Mouse (Mus musculus): Measurements from ENCODE around the gene Sft2d1.
A peak's percentile ranks its signal among the peaks of the same experiment; 100 is the strongest.

Sft2d1 gene

DNA sequence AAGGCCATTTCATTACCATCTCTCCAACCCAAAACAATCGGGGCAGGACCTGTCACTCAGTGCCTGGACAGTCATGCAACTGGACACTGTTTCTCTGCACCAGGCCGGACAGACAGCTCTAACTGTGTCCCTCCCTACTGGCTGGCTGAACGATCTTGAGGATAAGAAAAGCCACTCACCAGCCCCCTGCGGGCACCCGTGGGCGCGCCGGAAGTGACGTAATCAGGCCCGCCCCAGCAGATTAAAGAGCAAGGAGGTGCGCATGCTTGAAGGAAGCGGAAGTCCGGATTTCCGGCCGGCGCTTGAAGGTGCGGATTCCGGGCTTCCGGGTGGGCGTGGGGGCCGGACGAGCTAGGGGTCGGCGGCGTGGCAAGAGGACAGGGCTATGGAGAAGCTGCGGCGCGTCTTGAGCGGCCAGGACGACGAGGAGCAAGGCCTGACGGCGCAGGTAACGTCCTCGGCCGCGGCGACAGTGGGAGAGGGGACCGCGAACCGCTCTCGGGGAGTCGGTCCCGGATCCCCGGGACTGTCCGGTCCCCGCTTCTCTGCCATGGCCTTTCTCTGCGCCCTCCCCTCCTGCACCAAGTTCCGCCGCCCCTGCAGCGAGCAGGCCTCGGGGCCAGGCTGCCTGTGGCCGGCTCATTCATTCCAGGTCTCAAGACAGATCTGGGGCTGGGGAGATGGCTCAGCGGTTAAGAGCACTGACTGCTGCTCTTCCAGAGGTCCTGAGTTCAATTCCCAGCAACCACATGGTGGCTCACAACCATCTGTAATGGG, at the start of gene Sft2d1:
Sft2d1 (plus strand) TSS at position 265 of the 777 bp plus-strand sequence.
- DNase-seq (ENCODE audit: low spot score) = peak; percentile 97

DNA sequence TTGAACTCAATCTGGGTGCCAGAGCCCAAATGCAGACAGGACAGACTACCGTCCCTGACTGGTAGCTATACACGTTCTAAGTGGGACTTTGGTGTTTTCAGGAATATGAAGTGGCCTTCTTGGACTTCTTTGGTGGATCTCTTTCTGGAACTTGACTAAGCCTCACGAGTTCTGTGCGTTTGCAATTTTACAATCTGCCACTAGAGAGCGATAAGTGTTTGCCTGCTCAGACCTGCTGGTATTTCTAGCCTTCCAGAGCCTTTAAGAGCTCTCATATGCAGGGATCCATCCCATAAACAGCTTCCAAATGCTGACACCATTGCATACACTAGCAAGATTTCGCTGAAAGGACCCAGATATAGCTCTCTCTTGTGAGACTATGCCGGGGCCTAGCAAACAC, 46.3 kb upstream of the Sft2d1 start:
- DNase-seq (ENCODE audit: low spot score) = peak; percentile 81

- no peak for DNase-seq (ENCODE audit: low spot score)
These were observed 38.7 kb upstream of the Sft2d1 start for GRCm38 (mm10) chr17:8272054-8272749.

DNA sequence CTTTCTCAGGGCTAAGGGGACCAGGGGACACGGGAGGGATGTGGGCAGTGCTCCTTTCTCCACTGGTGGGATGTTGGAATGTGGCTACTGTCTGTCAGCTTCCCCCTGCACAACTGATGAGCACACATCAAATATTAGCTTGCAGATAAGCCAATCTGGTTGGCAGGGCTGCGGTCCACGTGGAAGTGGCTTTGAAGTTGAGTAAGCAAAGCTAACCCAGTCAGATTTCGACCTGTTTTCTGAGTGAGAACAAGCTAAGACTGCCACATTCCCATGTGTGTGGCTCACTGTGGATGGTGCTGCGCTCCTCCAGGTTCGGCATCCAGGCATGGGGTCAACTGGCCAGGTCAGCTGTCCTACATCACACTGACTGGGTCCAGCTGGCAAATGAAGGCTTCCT, 38.0 kb upstream of the Sft2d1 start:
- no peak for DNase-seq (ENCODE audit: low spot score)

DNA sequence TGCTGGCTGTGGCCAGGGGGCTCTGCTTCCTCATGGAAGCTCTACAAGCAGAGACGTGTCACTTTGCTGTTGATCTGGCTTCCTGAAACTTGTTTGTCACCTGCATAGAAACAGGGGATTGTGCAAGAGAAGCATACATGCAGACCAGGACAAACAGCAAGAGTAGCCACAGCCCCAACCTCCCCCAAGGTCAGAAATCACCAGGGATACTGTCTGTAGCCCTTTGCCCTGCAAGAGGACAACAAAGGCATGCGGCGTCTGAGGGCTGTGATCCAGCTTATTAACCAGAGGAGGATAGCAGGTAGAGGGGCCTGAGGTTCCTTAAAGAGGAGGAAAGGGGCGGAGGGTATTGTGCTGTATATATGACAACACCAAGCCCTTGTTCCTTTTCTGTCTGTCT, 34.8 kb upstream of the Sft2d1 start:
- DNase-seq (ENCODE audit: low spot score) = no peak

- DNase-seq (ENCODE audit: low spot score) = no peak
These were observed 34.2 kb upstream of the Sft2d1 start for GRCm38 (mm10) chr17:8276680-8277079.

DNA sequence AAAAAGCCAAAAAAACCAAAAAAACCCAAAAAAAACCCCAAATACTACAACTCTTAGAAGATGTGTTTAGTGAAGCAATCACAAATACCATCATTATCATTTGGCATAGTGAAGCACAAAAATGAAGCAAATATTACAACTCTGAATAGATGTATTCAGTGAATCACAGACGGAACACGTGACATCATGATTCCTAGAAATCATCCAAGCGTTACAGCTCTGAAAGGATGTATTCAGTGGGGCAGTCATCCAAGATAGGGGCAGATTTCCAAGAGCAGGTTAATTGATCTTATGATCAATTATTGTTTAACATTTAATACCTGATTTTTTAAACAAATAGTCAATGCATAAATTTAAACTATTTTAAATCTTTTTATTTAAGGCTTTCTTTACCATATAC, 33.6 kb upstream of the Sft2d1 start:
- no peak for DNase-seq (ENCODE audit: low spot score)

- DNase-seq (ENCODE audit: low spot score) = no peak
These were observed 32.5 kb upstream of the Sft2d1 start for GRCm38 (mm10) chr17:8278356-8278755.

DNA sequence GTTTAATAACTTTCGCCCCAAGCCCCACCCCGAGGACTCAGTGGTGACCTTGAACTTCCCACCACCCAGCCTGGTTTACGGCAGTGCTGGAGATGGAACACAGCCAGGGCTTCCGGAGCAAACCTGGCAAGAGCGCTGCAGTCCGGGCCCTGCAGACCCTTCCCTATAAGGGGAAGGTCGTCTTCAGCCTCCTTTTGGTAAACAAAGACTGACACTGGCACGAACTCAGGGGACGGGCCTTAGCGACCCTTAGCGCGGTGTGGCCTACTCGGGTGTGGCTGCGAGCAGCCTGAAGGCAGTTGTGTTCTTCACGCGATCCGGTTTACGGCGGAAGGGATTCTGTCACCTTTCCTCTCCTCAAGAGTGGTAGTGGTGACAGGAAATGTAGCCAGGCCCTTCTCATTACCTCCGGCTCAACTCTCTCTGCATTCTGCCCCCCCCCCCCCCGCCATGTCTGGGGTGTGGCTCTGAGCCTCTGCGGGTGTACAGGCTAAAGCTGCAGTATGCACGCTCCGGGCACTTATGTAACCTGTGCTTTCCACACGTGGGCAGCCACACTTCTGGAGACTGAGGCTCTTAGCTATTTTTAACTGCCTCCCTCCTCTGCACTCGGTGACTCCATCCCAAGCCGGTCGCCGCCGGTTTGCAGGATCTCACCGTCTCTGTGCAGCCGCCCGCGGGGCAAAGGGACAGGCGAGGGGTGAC, 27.9 kb upstream of the Sft2d1 start, which contains the start of gene Mpc1:
Mpc1 (plus strand) TSS at position 84 of the 705 bp plus-strand sequence.
- DNase-seq (ENCODE audit: low spot score) = peak; percentile 59

DNA sequence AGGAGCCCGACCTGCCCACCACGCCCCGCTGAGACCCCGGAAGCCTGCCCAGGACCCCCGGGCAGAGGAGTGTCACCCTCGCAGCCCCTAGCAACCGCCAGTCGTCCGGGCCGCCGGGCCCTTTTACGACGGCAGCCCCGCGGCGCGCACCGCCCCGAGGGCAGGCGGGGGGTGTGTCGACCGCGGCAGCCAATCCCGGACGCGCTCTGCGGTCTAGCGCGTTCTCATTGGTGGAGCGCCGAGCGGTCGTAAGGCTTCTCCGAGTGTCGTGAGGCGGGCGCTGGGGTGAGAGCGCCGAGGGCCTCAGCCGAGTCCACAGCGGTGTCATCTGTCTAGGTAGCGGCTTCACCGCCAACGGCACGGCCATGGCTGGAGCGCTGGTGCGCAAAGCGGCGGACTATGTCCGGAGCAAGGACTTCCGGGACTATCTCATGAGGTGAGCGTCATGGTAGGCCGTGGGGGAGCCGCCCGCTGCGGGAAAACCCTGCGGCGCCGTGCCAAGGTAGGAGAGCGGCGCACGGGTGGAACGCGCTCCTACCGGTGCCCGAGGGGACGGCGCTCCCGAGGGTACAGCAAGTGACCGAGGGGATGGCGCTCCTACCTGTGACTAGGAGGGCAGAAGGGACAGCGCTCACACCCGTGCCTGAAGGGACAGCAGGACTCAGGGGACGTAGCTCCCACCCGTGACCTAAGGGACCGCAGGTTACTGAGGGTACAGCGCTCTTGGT, 27.2 kb upstream of the Sft2d1 start:
- peak; percentile 96 for DNase-seq (ENCODE audit: low spot score)

DNA sequence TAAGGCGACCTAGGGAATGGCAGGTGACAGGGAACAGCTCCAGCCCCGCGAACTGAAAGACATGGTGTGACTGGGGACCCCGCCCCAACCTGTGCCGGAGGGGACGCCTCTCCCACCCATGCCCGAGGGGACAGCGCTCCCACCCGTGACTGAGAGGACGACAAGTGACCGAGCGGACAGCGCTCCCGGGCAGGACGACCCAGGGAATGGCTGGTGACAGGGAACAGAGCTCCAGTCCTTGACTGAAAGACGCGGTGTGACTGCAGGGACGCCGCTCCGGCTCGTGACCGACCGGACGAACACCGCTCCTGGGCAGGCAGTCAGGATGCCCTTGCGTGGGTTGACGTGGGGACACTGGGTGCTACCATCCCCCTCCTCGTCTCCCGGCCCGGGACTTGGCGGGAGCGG, 26.6 kb upstream of the Sft2d1 start:
- DNase-seq (ENCODE audit: low spot score) = peak; percentile 34

DNA sequence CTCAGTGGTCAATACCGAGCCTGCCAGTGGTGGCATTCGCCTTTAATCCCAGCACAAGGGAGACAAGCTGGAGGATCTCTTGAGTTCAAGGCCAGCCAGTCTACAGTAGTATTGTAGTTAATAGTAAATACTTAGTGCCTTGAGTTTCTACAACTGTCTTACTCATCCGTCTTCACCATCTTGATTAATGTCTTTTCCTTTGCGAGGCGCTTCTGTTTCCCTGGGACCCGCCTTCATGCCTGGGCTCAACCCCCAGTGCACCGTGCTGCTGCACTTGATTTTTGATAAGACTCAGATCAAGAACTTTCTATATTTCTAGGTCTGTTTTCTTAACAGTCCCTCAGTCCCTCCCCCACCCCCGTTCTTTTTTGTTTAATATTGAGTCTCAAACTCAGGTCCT, 25.8 kb upstream of the Sft2d1 start:
- DNase-seq (ENCODE audit: low spot score) = no peak

- DNase-seq (ENCODE audit: low spot score) = no peak
These were observed 23.9 kb upstream of the Sft2d1 start for GRCm38 (mm10) chr17:8286987-8287386.

DNA sequence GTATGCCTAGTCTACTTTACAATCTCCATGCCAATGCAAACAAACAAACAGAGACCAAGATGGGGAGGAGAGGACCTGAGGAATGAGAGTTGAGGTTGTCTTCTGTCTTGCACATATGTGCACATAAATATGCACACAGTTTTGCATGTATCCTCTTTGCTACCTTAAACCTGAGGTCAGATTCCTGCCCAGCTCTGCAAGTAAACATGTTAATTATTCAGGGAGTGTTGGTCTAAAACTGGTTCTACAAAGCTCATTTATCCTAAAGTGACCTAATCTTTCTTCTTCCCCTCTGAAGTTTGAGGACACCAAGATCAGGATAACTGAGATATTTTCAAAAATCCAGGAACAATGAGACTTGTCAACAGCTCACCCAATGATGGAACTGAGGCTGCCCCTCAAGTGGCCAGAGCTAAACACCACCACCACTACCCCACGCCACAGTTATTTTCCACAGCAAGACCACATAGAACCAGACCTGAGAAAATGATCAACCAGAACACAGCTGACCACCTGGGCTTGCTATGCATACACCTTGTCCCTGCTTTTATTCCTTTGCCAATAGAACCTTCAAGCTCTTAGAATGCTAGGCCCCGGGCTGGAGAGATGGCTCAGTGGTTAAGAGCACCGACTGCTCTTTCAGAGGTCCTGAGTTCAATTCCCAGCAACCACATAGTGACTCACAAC, 20.8 kb upstream of the Sft2d1 start:
- no peak for DNase-seq (ENCODE audit: low spot score)

- DNase-seq (ENCODE audit: low spot score) = no peak
These were observed 20.2 kb upstream of the Sft2d1 start for GRCm38 (mm10) chr17:8290736-8291135.

DNA sequence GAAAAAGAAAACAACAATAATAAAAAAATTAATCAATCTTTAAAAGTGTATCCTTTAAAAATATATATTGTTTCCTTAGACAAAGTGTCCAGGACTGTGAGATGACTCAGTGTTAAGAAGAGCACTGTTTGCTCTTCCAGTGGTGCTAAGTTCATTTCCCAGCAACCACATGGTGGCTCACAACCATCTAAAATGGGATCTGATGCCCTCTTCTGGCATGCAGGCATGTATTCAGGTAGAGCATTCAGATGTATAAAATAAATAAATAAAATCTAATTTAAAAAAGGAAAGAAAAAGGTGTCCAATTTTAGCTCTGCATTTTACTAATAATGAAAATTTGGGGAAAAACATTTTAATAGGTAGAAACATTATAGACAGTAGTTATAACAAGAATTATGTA, 15.1 kb upstream of the Sft2d1 start:
- DNase-seq (ENCODE audit: low spot score) = no peak

GRCm38 (mm10) chr17:8296313-8296844, 14.5 kb upstream of the Sft2d1 start:
- no peak for DNase-seq (ENCODE audit: low spot score)

DNA sequence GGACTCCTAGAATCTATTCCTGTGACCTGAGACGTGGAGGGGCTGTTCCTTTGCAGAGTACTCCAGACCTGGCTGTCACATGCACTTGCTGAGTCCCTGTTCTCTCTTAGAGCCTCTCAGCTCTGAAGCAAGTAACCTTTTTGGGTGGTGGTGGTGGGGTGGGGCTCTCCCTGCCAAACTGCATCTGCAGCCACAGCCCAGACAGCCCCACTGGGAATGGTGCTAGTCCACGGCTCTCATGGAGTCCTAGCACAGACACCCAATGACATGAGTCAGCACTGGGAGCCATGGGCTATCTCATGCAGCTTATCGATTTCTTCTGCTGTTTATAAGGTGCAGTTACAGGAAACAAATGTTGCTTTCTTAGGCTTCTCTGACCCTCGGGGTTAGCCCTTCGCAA, 13.2 kb upstream of the Sft2d1 start:
- DNase-seq (ENCODE audit: low spot score) = no peak

- DNase-seq (ENCODE audit: low spot score) = no peak
These were observed 12.6 kb upstream of the Sft2d1 start for GRCm38 (mm10) chr17:8298281-8298680.

DNA sequence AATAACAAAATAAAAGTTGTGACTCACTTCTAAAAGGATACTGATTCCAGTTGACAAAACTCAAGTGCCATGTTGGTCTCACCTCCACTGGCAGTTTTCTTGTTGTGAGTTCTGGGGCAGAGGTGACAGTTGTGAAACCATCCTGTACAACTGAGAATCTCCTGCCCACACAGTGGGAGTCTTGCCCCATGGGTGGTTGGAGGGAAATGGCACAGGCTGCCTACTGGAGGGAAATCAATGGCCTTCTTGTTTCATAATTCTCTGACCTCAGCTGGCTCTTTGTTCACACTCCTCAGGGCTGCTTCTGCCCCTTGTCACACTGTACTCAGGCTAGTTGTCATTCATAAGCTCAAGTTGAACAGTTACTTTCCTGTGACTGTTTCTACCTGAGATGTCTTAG, 11.4 kb upstream of the Sft2d1 start:
- no peak for DNase-seq (ENCODE audit: low spot score)

GRCm38 (mm10) chr17:8301515-8301914, 9.4 kb upstream of the Sft2d1 start:
- no peak for DNase-seq (ENCODE audit: low spot score)
